Mouse (Mus musculus) intestine, embryonic 16.5 days (tissue): ENCODE data around the gene Aspn. TPM values are rescaled to one million over a fixed set of nuclear protein-coding genes. Genes with fewer than 3 reads are reported as not detected.
A peak's percentile ranks its signal among the peaks of the same experiment; 100 is the strongest.

ENCODE experiments used
- ATAC-seq: fragments of 200-750 bp; cut with Nextera tagmentation; 2 replicates; pipeline ENCODE4 v1.8.0; 2017; ENCODE audit warnings: moderate TSS enrichment, moderate library complexity
- H3K27ac ChIP-seq: fragments of 300-500 bp; sonication (generic); 2 replicates; pipeline ENCODE4 v1.5.1; 2014; ENCODE audit warnings: mild to moderate bottlenecking, low read length
- H3K27me3 ChIP-seq: fragments of 300-500 bp; sonication (generic); replicated peaks from 2 replicates; pipeline ENCODE4 v1.6.1; 2014; ENCODE audit warnings: low read length, control low read depth, mixed read lengths; ENCODE audit not compliant: control insufficient read depth, insufficient read depth
- H3K36me3 ChIP-seq: fragments of 300-500 bp; sonication (generic); 2 replicates; pipeline ENCODE4 v1.6.1; 2014; ENCODE audit warnings: low read length, control low read depth; ENCODE audit not compliant: control insufficient read depth, insufficient read depth
- H3K4me1 ChIP-seq: fragments of 300-500 bp; sonication (generic); 2 replicates; pipeline ENCODE4 v1.6.1; 2014; ENCODE audit warnings: low read length, control low read depth, mixed read lengths; ENCODE audit not compliant: control insufficient read depth, insufficient read depth
- H3K4me2 ChIP-seq: fragments of 300-500 bp; sonication (generic); 2 replicates; pipeline ENCODE4 v1.6.1; 2014; ENCODE audit warnings: low read depth, low read length, control low read depth
- H3K4me3 ChIP-seq: fragments of 300-500 bp; sonication (generic); 2 replicates; pipeline ENCODE4 v1.5.1; 2014; ENCODE audit warnings: mild to moderate bottlenecking, low read length
- H3K9ac ChIP-seq: fragments of 300-500 bp; sonication (generic); 2 replicates; pipeline ENCODE4 v1.6.1; 2014; ENCODE audit warnings: low read depth, low read length
- H3K9me3 ChIP-seq: fragments of 300-500 bp; sonication (generic); 2 replicates; pipeline ENCODE4 v1.6.1; 2016; ENCODE audit warnings: low read length, control low read depth; ENCODE audit not compliant: control insufficient read depth
- WGBS: fragments of 180-500 bp; shearing (Covaris S2); extraction: QIAGEN DNeasy Blood & Tissue Kit; methylation state at CpG from one replicate; pipeline ENCODE4 v1.1.7; 2014; 5-methylcytosine and 5-hydroxymethylcytosine counted together
- polyA plus RNA-seq: library from polyadenylated mRNA; unstranded; fragments of >200 nt; fragmentation: Nextera tagmentation; extraction: Ambion mirVana; gene quantifications from 2 replicates; pipeline ENCODE4 v1.2.1, GENCODE M21; 2015

Gene Aspn
- polyA plus RNA-seq, result 25.7 and 27.1 TPM in 2 replicates

DNA sequence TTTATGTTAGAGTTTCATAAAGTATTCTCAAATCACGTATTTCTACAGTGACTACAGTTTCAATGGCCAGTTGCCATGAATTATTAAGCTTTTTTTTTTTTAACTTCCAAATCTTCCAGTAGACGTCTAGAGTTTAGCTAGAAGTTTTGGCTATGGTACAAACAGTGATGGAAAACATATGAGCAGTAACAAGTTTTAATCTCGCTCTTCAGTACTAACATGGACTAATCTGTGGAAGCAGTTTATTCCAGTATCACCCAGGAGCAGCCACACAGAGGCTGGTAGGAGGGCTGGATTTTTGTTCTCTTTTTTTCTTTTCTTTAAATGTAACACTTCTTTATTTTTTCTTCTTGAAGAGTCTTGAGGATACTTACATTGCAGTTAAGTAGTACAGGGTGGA, at the start of gene Aspn:
Gene Aspn, plus strand, starts transcription at position 165 of the 400 bp plus-strand sequence.
- Histone ChIP-seq H3K9ac (no peak within 1 kb of the TSS), H3K27ac (0 out of 2 replicates have a peak within 1 kb of the TSS, but pooled peaks have one; percentile 5), H3K4me2 (no peak within 1 kb of the TSS), H3K36me3 (no peaks in the 10 kb centered on the region), H3K9me3 (no peaks in the 10 kb centered on the region), H3K4me1 (no peaks in the 10 kb centered on the region), H3K4me3 (no peak within 1 kb of the TSS), H3K27me3 (no peaks in the 10 kb centered on the region)
- WGBS, result 56% methylated on average over 3 of the region's 3 CpGs
- ATAC-seq, result no peak

DNA sequence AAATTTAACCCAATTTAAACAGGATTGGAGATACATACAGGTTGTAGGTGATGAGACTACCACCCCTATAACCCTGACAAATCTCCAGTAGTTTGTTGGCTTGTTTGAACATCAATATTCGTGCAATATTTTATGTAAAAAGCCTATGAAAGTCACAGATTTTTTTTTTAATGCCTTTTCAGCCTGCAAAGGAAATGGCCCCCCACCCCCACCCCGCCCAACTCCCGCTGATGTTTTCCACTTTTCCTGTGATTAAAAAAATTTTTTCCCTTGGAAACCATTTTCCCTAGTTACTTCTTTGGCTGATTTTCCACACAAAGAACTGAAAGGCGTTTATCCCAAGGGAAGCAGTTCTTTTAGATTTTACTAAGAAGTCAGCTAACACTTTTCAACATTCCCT, 39.7 kb upstream of the Aspn start, which contains the start of gene Ecm2:
Gene Ecm2, plus strand, starts transcription at position 301 of the 400 bp plus-strand sequence.
- H3K27me3 ChIP-seq, result no peaks in the 10 kb centered on the region
- no peak within 1 kb of the TSS for H3K4me3 ChIP-seq
- H3K9ac ChIP-seq, result no peak within 1 kb of the TSS
- no peak within 1 kb of the TSS for H3K4me2 ChIP-seq
- no peaks in the 10 kb centered on the region for H3K36me3 ChIP-seq
- no peak within 1 kb of the TSS for H3K27ac ChIP-seq
- WGBS, result 56% methylated on average over 4 of the region's 4 CpGs
- H3K4me1 ChIP-seq, result no peaks in the 10 kb centered on the region
- no peaks in the 10 kb centered on the region for H3K9me3 ChIP-seq
- no peak for ATAC-seq

DNA sequence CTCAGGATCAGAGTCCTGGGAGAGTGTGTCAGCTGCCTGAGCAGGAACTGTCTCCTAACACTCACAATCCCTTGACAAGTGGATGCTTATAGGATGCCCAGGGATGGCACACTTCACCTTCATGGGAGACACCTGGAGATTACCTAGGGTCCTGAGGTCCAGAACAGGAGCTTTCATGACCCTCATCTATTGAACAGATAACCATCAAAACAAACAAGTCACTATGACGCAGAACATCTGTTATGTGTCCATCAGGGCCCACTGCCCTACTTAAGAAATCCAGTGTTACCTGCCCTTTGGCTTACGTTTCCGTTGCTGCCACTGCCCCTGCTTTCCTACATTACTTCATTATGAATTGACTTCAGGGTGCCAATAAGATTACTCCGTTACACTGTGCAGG, 38.5 kb upstream of the Aspn start:
- Histone ChIP-seq H3K4me2 (no peak overlapping the region), H3K9ac (no peak overlapping the region), H3K27me3 (no peaks in the 10 kb centered on the region), H3K4me1 (no peaks in the 10 kb centered on the region), H3K9me3 (no peaks in the 10 kb centered on the region), H3K27ac (no peak overlapping the region), H3K4me3 (no peak overlapping the region), H3K36me3 (no peaks in the 10 kb centered on the region)
- 77% methylated on average over 4 of the region's 4 CpGs for WGBS
- no peak for ATAC-seq

GRCm38 (mm10) chr13:49507176-49507575, 37.1 kb upstream of the Aspn start:
- H3K27ac ChIP-seq, result no peak overlapping the region
- no peaks in the 10 kb centered on the region for H3K36me3 ChIP-seq
- H3K4me2 ChIP-seq, result no peak overlapping the region
- H3K9me3 ChIP-seq, result no peaks in the 10 kb centered on the region
- WGBS, result 39% methylated on average over 3 of the region's 3 CpGs
- no peak for ATAC-seq
- no peaks in the 10 kb centered on the region for H3K27me3 ChIP-seq
- H3K4me3 ChIP-seq, result no peak overlapping the region
- no peak overlapping the region for H3K9ac ChIP-seq
- no peaks in the 10 kb centered on the region for H3K4me1 ChIP-seq

DNA sequence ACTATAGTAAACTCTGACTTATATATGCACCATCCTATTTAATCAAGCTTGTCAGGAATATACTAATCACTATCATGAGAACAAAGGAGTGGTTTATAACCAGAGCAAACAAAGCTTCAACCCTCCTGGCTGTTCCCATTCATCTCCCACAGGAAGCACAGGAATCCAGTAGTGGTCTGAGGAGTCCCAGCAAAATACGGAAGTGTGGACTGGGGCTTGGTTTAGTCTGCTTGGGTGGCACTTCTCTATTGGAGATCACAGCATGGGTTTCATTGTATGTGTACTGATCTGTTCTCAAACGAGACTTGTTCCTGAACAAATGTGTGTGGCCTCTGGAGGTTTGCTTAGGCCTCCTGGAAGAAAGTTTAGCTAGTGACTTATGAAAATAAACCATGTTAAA, 25.5 kb upstream of the Aspn start:
- Histone ChIP-seq H3K4me1 (no peaks in the 10 kb centered on the region), H3K9ac (no peak overlapping the region), H3K27me3 (no peaks in the 10 kb centered on the region), H3K9me3 (no peaks in the 10 kb centered on the region), H3K36me3 (no peaks in the 10 kb centered on the region), H3K27ac (no peak overlapping the region), H3K4me2 (no peak overlapping the region), H3K4me3 (no peak overlapping the region)
- ATAC-seq, result no peak
- WGBS, result 18% methylated on average over 2 of the region's 2 CpGs

DNA sequence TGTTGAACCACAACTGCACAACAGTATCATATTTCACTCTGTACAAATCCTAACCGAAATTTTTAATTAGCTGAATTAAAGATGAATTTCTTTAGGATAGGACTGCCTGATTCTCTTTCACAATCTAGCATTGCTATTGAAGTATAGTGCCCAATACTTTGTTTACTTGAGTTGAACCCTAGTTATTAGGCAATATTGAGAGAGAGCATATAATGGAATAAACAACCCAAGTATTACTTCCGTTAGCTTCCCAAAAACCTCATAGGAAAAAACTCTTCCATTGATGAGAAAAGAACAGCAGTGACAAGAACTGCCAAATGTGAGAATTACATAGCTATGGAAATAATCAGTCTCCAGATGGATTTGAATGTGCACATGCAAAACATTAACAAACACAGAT, 18.0 kb upstream of the Aspn start:
- no peak overlapping the region for H3K4me3 ChIP-seq
- H3K4me2 ChIP-seq, result no peak overlapping the region
- no peaks in the 10 kb centered on the region for H3K27me3 ChIP-seq
- H3K9ac ChIP-seq, result no peak overlapping the region
- no peaks in the 10 kb centered on the region for H3K9me3 ChIP-seq
- 78% methylated on average over 2 of the region's 2 CpGs for WGBS
- ATAC-seq, result no peak
- no peak overlapping the region for H3K27ac ChIP-seq
- H3K36me3 ChIP-seq, result no peaks in the 10 kb centered on the region
- no peaks in the 10 kb centered on the region for H3K4me1 ChIP-seq

- Histone ChIP-seq H3K9ac (no peak overlapping the region), H3K36me3 (no peaks in the 10 kb centered on the region), H3K4me3 (no peak overlapping the region), H3K4me2 (0 out of 2 replicates have a peak overlapping the region, but pooled peaks have one; percentile 5), H3K9me3 (no peaks in the 10 kb centered on the region), H3K4me1 (no peaks in the 10 kb centered on the region), H3K27ac (no peak overlapping the region), H3K27me3 (no peaks in the 10 kb centered on the region)
- 80% methylated on average over 4 of the region's 4 CpGs for WGBS
- ATAC-seq, result peak; percentile 66
These were observed 13.6 kb upstream of the Aspn start for GRCm38 (mm10) chr13:49530636-49531035.

DNA sequence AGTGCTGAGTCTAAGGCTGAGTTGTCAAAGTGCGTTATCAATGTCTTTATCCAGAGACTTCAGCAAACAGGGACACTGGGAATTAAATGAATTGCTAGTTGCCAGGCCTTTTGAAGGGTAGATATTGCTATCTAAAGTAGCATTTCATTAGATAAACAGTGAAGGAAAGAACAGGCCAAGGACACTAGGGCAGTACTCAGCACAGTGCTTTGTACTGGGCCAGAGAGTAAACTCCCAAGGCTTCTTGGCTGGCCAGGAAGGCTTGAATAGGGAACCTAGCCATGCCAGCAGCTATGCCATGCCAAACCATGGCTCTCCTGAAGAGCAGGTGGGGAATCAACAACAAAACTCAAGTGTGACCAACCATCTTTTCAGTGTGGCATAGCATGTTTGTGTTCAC, 7.3 kb upstream of the Aspn start:
- Histone ChIP-seq H3K4me3 (no peak overlapping the region), H3K9me3 (no peaks in the 10 kb centered on the region), H3K9ac (no peak overlapping the region), H3K4me1 (no peaks in the 10 kb centered on the region), H3K4me2 (no peak overlapping the region), H3K27ac (no peak overlapping the region), H3K36me3 (no peaks in the 10 kb centered on the region), H3K27me3 (no peaks in the 10 kb centered on the region)
- no peak for ATAC-seq
- WGBS, result 90% methylated on average over 1 of the region's 1 CpGs

DNA sequence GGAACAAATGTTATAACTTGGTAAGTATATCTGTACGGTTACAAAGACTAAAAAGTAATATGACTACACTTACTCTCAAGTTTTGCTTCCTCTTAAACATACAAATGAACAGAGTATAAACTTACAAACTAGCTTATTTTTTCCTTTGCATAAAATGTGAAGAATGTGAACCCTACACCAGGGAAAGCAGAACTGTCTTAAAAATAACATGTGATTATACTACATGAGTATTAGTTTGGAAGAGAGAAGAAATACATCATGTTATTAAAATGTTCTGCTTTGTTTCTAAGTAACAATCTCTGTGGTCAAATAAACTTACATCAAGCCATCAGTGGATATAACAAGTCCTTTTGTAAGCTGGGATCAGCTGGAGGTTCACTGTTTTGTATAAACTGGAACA, 5.5 kb upstream of the Aspn start:
- H3K27ac ChIP-seq, result no peak overlapping the region
- ATAC-seq, result no peak
- no peaks in the 10 kb centered on the region for H3K4me1 ChIP-seq
- H3K9ac ChIP-seq, result no peak overlapping the region
- no peaks in the 10 kb centered on the region for H3K27me3 ChIP-seq
- no peak overlapping the region for H3K4me2 ChIP-seq
- no peak overlapping the region for H3K4me3 ChIP-seq
- WGBS, result 72% methylated on average over 1 of the region's 1 CpGs
- no peaks in the 10 kb centered on the region for H3K36me3 ChIP-seq
- no peaks in the 10 kb centered on the region for H3K9me3 ChIP-seq

GRCm38 (mm10) chr13:49545646-49546045, 1.4 kb downstream of the Aspn start:
- H3K4me1 ChIP-seq, result no peaks in the 10 kb centered on the region
- peak overlapping the region; percentile 23 for H3K27ac ChIP-seq
- H3K36me3 ChIP-seq, result no peaks in the 10 kb centered on the region
- 0 out of 2 replicates have a peak, but pooled peaks have one; percentile 33 for ATAC-seq
- 44% methylated on average over 3 of the region's 3 CpGs for whole genome bisulfite sequencing
- no peak overlapping the region for H3K9ac ChIP-seq
- no peak overlapping the region for H3K4me2 ChIP-seq
- no peaks in the 10 kb centered on the region for H3K27me3 ChIP-seq
- no peak overlapping the region for H3K4me3 ChIP-seq
- no peaks in the 10 kb centered on the region for H3K9me3 ChIP-seq
